Mouse (Mus musculus) mature B cell (primary cell): ENCODE measurements around the gene Zfp335.
"Not testable (repeated sequence)": the region's sequence is repeated elsewhere in the genome, so short reads cannot be mapped to it uniquely, and the experiment has no call there.

Experiments used
- in situ Hi-C: fragments of 300-500 bp; cut with MboI; formaldehyde crosslinking; loops from 2 replicates; pipeline ENCODE4 v1.14.3; 2019

Gene Zfp335

DNA sequence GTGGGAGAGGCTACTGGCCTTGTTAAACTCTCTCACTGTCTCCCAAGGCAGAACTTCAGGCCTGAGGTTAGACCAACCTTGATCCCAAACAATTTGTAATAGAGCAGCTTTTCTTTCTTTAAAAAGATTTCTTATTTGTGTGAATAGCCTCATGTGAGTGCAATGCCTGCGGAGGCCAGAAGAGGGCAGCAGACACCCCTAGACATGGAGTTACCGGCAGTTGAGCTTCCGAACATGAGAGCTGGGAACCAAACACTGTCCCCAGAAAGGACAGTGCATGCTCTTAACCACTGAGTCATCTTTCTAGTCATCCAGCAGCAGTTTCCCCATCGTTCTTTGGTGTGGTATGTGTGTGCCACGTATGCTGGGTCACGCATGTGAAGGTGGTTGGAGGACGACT, 44.0 kb downstream of the Zfp335 start:
- in situ Hi-C loops, result no loop called here

DNA sequence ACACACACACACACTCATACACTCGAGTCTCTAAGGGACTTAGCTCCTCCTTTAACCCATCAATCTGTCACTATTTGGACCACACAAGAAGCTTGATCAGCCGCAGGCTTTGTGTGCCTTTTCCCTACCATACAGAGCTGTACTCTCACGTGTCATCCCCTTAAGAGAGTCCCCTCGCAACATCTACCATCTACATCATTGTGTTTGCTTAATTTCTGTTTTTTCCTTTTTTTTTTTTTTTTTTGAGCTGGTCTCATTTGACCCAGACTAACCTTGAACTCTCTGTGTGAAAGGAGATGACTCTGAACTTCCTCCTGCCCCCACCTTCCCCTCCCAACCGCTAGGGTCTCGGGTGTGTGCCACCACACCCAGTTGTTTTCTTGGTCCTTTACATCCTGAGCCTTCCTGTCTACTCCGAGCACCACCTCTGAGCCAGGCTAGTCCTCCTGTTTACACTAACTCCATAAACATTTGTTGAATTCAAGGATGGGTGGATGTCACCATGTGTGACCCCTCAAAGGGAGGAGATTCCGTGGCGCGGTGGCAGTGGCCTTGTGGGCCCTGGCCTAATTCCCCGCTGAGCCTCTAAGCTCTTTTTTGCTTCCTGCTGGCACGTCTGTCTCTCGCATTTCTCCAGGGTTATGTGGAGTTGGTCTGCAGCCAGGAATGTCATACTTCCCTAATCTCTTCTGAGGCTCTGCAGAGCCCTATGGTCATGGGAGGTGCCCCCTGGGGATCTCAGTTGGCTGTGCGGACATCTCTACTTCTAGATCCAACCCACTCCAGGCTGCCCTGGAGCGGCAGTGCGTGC, 44.6 kb downstream of the Zfp335 start:
- in situ Hi-C loops, result no loop called here

DNA sequence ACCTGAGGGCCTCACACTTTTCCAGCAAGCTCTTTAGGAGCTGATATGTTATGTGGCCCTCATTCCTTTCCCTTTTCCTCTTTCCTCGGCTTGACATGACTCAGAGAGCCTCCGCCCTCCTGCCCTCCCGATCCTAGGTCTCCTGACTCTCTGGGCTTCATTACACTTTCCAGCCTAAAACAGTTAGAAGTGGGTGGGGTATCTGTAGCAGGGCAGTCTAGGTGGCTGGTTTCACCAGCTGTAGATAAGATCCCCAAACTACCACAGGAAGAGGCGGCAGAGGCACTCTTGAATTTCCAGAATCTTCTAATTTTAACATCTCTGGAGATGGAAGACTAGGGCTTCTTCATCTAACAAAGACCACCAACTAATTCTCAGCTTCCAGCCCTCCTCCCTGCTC, 47.0 kb downstream of the Zfp335 start:
- in situ Hi-C loops, result no loop called here

DNA sequence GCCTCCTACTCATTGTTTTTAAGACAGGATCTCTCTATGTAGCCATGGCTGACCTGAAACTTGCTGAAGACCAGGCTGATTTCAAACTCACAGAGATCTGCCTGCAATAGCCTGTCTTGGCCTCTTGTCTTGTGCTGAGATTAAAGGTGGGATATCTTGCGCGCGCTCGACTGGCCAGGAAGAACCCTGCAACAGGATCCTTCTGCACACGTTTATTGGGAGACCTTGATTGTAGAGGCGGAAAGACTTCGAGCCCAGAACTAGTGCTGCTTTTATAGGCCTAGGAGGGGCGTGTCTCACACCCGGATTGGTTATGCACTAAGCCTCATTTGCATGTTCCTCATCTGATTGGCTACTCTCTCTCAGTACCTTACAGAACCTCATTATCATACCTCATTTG, 48.1 kb downstream of the Zfp335 start:
- in situ Hi-C loops, result not testable (repeated sequence)

DNA sequence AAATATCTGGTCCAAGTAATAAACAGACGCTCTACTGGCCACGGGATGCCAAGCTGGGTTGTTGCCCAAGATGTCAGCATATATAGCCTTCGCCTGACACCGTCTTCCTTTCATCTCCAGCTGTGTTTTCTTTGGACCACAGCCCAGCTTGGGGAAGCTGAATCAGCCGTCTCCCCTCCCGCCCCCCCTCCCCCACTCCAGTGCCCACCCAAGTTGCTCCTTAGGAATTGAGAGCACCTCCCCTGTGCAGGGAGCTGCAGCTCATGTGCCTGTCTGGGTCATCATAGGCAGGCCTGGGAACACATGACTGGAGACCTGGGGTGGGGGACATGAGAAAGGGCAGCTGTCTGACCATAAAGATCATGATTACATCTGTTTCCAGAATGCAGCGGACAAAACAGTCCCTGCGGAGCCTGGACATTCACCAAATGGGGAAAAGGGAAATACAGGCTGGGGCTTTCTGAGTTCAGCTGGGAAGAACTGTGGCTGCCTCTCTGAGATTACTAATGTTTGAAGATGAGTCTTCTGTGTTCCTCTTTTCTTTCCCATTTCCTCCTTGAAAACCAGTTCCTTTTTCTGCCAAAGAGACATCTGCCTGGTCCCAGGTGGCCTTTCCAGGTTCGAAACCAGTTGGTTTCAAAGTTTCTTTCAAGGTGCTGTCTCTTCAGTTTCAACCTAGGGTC, 49.2 kb downstream of the Zfp335 start:
- in situ Hi-C loops, result no loop called here

DNA sequence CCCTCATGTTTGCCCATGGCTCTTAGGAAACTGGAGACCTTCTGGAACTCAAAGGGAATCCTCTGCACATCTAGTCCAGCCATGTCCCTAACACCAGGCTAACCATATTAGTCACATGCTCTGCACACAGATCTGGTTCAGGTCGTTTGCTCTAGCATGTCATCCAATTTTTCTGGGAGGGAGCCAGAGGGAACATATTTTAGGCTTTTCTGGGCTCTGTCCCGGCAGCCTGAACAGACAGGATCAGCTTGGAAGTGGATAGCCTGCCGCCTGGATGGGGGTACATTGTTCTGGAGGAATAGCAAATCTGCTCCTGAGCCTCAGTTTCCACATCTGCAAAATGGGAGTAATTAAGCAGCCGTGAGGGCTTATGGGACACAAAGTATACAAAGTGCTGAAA, 50.5 kb downstream of the Zfp335 start:
- in situ Hi-C loops, result no loop called here

DNA sequence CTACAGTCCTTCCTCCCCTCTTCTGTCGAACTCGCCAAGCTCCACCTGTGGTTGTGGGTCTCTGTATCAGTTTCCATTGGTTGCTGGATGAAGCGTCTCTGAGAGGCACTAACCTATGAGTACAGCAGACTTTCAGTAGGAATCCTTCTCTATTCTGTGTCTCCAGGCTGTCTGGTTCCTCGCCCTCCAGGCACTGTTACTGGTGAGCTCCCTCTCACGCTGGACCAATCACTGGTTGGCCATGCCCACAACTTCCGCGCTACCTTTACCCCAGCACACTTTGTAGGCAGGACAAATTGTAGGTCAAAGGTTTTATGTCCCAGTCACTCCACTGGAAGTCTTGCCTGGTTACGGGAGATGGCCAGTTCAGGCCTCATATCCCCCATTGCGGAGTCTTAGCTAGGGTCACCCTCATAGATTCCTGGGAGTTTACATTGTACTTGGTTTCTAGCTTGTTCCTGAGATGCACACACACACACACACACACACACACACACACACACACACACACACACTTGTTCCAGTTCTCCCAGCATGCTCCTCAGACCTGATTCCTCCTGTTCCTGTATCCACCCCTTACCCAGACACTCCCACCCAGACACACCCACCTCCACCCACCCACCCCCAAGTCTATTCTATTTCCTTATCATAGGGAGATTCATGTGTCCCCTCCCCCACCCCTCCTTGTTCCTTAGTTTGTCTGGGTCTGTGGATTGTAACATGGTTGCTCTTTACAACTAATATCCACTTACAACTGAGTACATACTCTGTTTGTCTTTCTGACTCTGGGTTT, 51.7 kb downstream of the Zfp335 start:
- in situ Hi-C loops, result no loop called here

DNA sequence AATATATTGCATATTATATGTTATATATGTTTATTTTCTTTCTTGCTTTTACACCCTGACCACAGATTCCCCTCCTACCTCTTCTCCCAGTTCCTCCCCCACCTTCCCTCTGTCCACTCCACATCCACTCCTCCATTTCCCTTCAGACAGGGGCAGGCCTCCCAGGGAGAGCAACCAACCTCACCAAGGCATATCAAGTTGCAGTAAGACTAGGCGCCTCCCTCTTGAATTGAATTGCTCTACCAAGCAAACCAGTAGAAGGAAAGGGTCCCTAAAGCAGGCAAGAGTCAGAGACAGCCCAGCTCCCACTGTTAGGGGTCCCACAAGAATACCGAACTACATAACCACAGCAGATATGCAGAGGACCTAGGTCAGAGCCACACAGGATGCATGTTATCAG, 52.4 kb downstream of the Zfp335 start:
- in situ Hi-C loops, result no loop called here

DNA sequence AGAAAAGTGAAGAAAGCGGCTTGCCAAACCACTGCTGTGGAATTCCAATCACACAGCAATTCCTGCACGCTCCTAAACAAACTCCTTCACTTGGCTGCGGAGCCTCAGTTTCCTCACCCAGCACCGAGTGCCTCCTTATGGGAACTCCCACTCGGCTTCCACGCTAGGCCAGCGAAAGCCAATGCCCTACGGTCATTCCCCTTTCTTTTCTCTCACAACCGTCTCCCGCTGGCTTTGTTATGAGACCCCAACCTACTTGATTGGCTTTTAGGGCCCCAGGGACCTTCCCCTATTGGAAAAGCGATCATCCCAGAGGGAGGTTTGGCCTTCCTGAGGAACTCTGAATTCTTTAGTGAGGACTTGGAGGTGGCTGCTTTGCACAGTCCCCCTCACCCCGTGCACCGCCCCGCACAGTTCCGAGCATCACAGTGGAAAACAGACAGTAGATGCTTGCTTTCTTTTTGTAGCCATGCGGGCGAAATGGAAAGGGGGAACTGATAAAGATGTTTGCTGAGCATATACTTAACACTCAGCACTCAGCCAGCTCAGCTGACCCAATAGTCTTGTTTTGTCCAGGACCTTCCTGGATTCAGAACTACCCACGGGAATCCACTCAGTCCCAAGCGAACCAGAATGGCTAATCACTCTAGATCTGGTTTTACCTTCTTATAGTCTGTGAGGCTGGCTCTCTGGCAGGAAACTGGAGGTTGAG, 53.6 kb downstream of the Zfp335 start:
- in situ Hi-C loops, result no loop called here

DNA sequence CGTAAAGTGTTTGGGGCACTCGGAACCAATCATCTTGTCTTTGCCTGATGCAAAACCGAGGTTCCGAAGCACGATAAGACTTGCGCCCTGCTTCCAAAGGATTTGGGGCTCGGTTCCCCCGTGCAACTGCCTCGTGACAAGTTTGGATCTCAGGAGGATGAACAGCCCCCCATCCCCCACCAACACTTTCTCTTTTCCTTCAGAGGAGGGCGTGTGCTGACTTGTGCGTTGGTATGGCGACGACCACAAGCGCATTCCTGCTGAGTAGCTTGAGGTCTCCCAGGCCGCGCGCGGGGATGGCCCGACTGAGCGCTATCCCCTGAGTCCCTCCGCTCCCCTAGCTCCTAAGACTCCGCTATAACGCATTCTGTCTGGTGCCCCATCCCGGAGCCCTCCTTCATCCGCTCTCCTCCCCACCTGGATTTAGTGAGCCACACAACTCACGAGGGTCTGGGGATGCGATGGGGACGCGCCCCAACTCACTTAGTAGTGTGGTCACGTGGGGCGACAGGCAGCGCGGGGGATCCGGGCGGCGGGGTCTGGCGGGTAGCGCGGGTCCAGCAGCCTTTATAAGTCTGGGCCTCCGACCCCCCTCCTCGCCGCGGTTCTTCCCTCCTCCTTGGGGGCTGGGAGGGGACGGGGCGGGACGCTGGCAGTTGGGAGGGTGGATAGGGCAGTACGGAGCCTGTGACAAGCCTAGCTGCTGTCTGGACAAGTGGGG, 54.3 kb downstream of the Zfp335 start, which contains the start of gene Pltp:
Gene Pltp (minus strand): TSS at position 611 of the 721 bp plus-strand sequence.
- in situ Hi-C loops, result no loop called here

DNA sequence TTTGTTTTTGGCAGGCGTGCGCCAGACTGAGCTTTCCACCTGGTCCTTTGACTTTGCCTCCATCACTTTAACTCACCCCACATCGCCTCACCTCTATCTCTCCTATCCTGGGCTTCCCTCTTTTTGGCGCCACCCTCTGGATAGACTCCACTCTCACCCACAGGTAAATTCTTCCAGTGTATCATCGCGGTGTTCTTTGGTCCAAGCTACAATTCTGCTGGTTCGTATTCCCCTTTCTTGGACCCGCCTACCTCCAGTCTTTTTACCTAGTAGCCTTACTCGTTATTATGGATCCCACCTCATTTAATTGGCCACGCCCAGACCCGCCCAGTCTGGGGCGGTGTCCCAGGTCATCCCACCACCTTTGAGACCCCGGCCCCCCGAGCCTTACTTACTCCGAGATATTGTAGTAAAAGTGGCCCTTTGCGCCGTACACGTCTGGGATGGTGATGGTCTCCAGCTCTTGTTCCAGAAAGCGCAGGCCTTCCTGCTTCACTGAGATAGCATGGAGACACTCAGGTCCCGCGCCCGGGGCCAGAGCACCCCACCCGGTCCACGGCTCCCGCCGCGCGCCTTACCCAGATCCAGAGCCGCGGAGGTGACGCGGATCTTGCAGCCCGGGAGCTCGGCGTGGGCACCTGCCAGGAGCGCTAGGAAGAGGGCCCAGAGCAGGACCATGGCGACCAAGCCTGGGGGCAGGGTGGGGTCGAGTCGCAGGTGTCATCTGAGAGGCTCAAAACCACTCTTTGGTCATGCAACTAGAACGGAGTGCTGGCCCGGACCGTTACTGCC, 55.1 kb downstream of the Zfp335 start:
- in situ Hi-C loops, result no loop called here

DNA sequence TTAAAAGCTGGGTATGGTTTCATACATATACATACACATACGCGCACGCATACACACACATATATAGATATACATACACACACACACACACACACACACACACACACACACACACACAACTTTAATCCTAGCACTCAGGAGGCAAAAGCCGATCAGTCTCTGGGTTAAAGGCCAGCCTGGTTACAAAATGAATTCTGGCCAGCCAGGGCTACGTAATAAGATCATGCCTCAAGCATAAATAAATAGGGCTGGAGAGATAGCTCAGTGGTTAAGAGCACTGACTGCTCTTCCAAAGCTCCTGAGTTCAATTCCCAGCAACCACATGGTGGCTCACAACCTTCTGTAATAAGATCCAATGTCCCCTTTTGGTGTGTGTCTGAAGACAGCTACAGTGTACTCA, 56.0 kb downstream of the Zfp335 start:
- in situ Hi-C loops, result not testable (repeated sequence)

DNA sequence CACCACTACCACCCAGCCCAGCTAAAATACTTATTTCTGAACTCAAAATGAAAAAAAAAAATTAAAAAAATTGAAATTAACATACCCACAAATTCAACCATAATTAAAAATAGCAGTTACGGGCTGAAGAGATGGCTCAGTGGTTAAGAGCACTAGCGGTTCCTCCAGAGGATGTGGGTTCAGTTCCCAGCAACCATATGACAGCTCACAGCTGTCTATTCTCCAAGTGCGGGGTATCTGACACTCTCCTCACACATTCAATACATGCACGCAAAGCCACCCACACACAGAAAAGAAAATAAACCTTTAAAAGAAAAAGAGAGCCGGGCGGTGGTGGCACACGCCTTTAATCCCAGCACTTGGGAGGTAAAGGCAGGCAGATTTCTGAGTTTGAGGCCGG, 61.5 kb downstream of the Zfp335 start:
- in situ Hi-C loops, result no loop called here

DNA sequence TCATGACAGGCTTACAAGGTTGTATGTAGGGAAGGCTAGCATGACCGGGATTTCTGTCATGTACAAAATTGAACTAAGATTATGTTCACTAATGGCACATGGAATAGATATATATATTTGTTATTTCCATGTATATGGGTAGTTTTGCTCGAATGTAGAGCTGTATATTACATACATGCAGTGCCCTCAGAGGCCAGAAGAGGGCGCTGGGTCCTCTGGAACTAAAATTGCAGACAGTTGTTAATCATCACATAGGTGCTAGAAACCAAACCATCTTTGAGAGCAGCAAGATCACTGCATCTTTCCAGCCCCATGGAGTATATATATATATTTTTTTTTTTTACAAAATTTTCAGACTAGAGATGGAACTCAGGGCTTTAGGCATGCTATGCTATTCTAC, 65.8 kb downstream of the Zfp335 start:
- in situ Hi-C loops, result no loop called here
